Mouse (Mus musculus): ENCODE data around the gene Gbf1.

Gbf1 gene

DNA sequence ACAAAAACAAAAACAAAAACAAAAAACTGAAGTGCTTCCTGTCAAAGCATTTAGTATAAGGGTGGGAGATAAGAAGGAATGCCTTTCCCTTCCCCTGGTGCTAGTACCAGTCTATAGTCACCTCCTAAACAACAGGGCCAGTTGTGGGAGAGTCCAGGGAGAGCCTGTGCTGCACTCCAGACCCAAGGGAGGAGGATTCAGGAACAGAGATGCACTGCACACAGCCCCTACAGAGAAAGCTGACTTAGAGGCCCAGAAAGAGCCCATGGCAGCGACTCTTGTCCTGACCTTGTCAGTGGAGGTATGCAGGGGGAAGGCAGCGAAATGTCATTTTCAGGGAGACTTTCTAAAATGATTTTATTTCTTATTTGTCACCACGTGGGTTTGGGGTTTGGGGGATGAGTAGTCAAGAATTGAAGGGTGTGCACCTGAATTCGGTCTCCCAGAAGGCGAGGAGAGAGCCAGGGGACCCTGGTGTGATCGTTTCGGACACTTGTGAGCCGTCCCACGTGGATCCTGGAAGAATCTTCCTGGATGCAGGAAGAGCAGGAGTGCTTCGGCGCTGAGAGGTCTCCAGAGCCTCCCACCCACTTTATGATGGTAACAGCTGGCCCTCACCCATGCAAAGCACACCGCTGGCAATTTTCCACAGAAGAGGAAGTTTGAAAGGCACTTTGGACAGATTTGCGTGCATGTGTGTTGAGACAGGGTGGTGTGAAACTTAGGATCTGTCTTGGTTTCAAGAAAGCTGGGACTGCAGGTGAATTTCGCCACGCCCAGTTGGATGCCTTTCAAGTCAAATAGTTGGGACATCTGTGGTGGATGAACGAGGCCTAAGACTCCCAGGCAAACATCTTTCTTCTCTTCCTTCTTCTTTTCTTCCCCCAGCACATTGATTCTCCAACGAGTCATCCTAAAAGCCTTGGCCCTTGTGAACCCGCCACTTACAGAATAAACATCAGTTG, 151.2 kb downstream of the Gbf1 start:
- peak in 1 of 2 experiments; percentile 22 for DNase-seq

DNA sequence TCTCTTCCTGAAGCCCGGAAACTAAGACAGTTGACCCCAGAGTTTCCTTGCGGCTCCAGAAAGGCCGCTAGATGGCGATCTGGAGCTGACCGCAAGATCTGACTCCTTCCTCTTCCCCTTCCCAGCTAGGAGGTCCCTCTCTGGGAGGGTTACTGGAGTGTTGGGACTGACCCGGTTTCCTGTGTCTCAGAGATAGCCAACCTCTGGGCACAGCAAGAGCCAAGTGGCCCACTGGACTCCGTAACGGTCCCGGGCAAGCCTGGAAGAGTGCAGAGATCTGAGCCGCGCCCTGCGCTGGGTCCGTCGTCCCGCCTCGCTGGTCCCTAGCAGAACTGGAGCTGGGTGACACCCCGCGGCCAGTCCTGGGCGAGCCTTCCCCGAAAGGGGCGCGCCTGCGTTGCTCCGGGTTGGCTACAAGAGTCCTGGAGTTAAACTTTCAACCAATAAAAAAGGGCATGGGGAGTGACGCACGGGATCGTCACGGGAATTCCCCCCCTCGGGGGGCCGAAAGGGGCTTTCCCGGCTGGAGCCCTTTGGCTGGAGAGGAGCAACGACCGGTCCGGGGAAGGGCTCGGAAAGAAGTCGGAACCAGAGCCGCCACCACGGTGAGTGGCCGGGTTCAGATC, 152.0 kb downstream of the Gbf1 start, which contains the start of gene Nfkb2:
Gene Nfkb2, plus strand, starts transcription at position 105 of the 626 bp plus-strand sequence.
- DNase-seq, result peak; percentile 86 to 90

- DNase-seq, result peak in 1 of 2 experiments; percentile 26
Measured at GRCm38 (mm10) chr19:46304908-46305333, 152.6 kb downstream of the Gbf1 start.

GRCm38 (mm10) chr19:46305432-46306267, 153.3 kb downstream of the Gbf1 start:
- DNase-seq, result peak; percentile 35 to 67

- DNase-seq, result peak in 1 of 2 experiments; percentile 4
Measured at GRCm38 (mm10) chr19:46306268-46306610, 153.9 kb downstream of the Gbf1 start.

DNA sequence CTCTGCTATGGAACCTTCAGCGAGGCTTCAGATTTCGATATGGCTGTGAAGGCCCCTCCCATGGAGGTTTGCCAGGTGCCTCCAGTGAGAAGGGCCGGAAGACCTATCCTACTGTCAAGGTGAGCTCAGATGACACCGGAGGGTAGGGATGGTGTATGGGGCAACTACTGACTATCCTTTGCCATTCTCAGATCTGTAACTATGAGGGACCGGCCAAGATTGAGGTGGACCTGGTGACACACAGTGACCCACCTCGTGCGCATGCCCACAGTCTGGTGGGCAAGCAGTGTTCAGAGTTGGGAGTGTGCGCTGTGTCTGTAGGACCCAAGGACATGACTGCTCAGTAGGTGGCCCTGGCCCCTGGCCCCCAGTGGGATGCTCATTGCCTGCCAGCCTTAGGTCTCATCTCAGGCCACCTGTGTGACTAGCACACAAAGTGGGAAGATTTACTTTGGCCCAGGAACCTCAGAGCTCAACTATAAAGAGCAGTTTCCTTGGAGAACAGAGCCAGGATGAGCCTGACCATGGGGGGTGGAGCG, 154.5 kb downstream of the Gbf1 start:
- peak; percentile 5 to 21 for DNase-seq

DNA sequence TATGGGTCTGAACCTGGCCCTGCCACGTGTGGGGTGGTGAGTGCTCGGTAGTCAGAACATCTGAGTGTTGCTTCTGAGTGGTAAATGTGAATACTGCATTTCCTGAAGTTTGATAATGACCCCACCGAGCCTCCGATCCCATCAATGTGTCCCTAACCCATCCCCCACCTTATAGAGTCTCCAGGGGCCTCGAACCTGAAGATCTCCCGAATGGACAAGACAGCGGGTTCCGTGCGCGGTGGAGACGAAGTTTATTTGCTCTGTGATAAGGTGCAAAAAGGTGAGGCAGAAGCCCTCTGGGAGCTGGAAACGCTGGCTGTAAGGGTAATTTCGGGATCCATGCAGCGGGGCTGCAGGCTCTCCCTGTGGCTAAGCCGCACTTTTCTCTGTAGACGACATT, 155.5 kb downstream of the Gbf1 start:
- peak; percentile 10 to 15 for DNase-seq

GRCm38 (mm10) chr19:46308303-46308702, 156.0 kb downstream of the Gbf1 start:
- DNase-seq, result peak; percentile 16 to 21

- DNase-seq, result peak; percentile 92 to 96
Measured at GRCm38 (mm10) chr19:46308706-46309435, 156.6 kb downstream of the Gbf1 start.

DNA sequence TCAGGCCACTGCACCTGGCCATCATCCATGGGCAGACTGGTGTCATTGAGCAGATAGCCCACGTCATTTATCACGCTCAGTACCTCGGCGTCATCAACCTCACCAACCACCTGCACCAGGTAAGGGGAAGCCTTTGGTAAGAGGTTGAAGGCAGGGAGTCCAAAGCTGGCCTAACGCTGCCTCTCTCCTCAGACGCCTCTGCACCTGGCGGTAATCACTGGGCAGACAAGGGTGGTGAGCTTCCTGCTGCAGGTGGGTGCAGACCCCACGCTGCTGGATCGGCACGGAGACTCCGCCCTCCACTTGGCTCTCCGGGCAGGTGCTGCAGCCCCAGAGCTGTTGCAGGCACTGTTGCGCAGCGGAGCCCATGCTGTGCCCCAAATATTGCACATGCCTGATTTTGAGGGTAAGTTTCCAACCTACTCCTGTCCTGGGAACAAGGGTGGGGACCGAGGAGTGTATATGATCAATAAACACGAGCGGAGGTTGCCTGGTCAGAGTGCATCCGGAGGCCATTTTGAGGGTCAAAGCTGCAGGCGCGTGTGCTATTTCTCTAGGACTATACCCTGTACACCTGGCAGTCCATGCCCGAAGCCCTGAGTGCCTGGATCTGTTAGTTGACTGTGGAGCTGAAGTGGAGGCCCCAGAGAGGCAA, 157.5 kb downstream of the Gbf1 start:
- DNase-seq, result peak; percentile 23 to 33

GRCm38 (mm10) chr19:46310312-46310865, 158.1 kb downstream of the Gbf1 start:
- DNase-seq, result peak; percentile 11 to 22

DNA sequence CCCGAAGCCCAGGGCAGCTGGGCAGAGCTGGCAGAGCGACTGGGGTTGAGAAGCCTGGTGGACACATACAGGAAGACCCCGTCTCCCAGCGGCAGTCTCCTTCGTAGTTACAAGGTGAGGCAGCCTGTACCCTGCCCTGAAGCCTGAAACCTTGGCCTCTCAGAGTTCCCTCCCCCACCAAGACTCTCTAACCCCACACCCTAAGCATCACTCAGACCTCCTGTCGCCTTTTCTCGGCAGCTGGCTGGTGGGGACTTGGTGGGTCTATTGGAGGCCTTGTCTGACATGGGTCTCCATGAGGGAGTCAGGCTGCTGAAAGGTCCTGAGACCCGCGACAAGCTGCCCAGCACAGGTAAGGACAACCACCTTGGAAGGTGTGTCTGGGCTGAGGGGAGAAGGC, 159.0 kb downstream of the Gbf1 start:
- peak; percentile 6 to 7 for DNase-seq

DNA sequence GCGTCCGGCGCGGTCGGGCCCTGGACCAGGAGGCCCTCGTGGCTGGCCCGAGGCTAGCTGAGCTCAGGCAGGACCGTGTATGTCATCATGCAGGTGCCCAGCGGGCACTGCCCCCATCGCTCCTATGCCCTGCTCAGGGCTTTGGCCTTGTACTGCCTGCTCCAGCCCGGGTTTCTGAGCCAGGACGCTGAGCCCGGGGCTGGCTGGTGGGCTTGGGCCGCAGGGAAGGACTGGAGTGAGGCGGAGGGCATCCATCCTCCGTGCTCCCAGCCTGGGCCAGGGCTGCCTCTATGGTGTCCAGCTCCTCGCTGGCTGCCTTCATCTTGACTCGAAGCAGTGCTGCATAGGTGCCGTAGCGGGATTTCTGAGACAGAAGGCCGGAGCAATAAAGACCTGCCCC, 160.3 kb downstream of the Gbf1 start:
- DNase-seq, result peak; percentile 6 to 17

DNA sequence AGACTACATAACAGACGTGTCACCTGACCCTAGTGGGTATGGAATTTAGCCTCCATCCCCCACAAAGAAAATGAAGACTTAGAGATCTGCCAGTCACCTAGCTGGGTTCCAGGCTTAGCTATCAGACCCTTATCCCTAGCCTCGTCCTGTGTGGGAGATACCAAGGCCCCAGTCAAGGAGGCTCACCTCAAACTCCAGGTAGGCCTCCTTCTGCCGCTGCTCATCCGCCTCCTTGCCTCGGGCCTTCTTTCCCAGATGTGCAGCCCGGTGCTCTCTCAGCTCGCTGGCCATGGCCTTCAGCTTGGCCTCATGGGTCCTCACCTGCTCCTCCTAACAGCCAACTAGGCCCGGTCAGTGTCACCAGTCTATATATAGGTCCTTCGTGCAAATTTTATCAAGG, 160.8 kb downstream of the Gbf1 start:
- DNase-seq, result peak in 1 of 2 experiments; percentile 3

DNA sequence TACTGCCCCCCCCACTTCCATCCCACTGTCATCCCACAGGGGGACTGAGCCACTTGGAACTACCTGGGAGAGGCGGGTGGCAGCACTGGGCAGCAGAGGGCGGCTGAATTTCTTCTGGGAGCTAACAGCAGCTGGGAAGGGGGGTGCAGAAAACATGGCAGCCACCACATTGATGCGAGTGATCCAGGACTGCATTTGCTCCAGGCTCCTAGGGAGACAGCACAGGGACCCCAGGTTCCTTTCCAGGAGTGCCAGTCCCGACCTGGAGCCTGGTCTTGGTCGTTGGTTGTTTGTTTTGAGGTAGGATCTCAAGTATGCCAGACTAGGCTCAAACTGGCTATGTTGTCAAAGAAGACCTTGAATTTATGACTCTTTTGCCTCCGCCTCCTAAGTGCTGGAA, 161.3 kb downstream of the Gbf1 start:
- peak in 1 of 2 experiments; percentile 5 for DNase-seq

DNA sequence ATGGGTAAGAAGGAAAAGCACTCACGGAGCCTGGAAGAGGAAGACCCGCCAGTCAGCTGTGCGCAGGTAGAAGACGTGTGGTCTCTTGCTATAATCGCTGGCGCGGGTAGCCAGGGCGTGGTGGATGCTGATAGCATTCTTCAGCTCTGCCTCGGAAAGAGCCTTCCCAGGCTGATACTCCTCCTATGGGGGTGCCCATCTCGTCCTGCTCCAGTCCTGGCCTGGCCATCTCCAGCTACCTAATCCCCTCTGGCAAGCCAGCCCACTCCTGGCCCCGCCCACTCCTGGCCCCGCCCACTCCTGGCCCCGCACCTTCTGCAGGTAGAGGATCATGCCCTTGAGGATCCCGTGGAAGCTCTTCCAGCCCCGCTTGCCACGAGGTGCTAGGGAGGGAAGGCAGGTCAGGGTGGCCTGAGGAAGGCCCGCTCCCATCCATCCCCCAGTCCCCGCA, 161.9 kb downstream of the Gbf1 start:
- DNase-seq, result peak; percentile 21 to 59

DNA sequence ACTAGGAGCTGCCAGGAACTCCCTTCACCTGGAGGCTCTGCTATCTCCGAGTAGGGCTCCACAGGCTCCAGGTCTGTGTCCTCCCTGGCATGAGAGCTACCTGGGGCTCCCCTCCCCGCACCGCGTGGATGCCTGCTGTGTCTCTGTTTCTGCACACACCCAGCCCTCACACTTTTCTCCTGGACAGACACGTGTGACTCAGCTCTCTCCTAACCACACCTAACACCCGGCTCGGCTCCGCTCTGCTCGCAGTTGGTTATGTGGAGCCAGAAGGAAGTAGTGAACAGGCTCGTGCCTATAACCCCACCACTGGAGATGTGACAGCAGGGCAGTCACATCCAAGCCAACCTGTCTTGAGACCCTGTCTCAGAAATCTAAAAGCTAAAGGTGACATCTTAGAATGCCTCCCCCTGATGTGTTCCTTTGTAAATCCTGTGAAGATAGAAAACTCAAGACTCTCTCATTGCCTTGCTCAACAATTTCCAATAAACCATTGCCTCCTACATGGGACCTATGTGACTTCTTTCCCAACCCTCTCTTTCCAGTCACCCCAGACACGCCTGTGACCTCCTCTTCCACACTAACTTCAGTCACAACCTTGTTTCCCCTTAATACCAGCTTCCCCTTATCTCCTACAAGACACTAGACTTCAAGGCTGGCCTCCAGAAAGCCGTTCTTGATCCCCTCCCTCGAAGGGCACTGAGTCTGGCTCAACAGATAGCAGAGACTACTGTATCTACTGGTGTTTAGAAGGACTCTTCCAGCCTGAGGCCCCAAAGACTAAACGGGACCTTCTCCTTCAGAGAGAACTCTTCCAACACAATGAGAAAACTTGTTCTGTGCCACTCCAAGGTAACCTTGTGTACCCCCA, 162.8 kb downstream of the Gbf1 start:
- DNase-seq, result peak; percentile 5 to 7

DNA sequence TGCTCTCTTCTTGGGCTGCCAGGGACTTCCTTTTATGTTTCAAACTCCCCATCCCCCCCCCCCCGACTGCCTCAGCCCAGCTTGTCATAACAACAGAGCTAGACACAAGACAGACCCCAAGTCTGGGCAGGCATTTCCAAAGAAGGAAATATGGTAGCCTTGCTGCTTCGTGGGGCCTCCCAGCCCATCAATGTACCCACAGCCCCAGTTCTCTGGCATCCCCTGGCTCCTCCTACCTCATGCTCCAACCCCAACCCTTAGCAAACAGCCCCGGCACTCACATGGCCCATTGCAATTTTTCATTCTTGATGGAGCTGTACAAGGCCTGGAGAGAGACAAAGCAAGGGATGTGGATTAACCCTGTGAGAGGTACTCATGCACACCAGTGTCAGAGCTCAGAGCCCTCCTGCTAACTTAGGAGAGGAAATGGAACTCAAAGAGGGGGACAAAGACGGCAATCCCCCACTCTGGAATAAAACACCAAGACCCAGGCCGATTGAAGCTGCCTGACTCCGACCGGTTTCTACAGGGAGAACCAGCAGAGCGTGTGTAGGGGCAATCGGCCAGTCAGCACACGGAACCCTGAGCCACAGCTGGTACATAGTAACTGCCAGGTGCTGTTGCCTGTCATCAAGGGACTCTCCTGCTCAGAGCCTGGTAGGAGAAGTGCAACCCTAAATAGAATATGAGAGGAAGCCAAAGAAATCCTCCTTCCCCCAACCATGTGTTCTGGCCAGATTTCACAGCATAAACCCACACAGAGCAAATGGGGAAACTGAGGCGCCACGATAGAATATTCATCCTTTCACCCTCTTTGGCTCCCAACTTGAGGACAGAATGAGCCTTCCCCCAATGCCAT, 163.7 kb downstream of the Gbf1 start:
- peak; percentile 5 for DNase-seq
